Mouse (Mus musculus) kidney, adult 11 months (tissue): ENCODE measurements around the gene Ttc28.
A peak's percentile ranks its signal among the peaks of the same experiment; 100 is the strongest.

Experiments used
- DNase-seq: peaks from one replicate; pipeline ENCODE4 v3.0.0; 2022

The Ttc28 gene

DNA sequence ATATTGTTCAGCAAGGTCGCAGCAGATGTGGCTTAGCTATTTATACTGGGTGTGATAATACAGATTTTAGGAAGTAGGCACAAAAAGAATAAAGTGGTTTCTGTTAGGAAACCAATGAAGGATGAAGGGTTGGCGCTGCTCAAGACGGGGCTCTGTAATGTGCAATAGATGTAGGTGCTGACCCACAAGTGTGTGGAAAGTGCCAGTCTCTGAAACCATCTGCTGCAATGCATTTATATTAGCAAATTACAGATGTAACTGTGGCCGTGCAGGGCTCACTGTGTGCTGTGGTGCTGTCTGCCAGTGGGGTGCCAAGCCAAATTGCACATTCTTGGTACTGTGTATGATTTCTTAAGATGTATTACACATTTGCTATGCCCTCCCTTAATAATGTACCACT, 81.3 kb downstream of the Ttc28 start:
- no peak for DNase-seq

DNA sequence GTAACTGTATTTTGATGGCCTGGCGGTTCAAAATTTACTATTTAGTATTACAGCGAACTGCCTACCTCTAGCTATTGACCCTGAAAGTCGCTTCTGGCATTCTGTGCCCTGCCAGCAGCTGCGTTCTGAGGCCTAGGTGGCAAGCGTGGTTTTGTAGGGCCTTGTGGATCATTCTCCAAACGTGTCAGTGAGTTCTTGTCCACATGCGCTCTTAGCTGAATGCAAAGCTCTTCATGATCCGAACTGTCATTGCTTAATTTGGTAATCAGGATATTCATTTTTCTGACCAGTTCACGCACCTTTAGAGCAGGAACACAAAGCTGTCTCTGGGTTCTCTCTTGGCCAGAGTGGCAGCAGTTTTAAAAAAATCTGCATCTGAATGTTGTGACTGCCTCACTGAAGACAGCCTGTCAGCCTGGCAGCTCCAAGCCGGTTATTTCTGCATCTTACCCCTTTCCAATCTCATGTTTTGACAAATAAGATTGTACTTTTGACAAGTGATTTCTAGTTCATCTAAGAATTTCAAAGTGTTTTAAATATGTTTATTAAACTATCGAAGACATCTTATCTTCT, 88.0 kb downstream of the Ttc28 start:
- DNase-seq = no peak

DNA sequence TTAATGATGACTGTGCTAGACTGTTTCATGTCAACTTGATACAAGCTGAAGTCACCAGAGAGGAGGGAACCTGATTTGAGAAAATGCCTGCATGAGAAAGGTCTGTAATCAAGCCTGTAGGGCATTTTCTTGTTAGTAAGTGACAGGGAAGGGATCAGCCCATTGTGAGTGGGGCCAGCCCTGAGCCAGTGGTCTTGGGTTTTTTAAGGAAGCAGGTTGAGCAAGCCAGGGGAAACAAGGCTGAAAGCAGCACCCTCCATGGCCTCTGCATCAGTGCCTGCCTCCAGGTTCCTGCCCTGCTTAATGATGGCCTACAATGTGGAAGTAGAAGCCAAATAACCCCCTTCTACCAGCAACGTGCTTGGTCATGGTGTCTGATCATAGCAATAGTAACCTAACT, 89.0 kb downstream of the Ttc28 start:
- DNase-seq = no peak

DNA sequence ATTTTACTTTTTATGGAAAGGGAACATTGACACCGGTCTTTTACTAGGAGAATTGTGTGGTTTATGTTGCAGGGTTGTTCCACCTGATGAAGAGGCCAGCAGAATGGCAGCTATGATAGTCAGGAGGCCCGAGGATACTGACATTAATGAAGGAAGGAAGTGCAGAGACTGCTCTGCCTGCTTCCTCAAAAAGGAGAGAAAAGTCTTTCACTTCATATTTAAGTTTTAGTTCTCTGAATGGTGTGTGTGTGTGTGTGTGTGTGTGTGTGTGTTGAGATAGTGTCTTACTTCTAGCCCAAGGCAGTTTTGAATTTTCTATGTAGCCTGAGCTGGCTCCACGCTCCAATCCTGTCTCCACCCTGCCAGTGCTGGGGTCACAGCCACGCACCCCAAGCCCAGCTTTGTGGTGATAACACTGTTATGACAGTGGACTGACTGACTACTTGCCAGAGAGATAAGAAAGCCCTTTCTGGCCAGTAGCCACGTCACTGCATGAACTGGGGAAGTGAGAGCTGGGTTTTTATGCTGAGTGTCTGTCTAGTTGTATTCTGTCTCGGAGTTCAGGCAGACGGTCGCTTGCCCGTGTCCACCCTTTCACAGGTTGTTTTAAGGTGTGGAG, 90.7 kb downstream of the Ttc28 start:
- peak; percentile 23 for DNase-seq

DNA sequence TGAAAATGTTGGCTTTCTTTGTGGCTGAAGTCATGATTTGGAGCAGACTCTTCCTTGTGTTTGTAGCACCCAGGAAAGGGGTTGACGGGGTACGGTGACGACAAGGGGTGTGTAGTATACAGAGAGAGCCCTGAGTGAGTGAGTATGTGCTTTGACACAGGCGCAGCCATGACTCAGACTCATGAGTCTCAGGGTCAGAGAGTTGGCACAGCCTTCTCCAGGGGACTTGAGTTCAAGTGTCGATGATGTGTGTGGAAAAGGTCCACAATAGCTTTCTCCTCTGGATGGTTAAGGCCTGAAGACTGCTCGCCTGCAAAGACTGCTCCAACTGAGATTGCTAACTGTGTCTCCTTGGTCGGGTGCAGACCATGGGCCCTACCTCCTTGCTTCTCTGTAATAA, 97.1 kb downstream of the Ttc28 start:
- no peak for DNase-seq

GRCm38 (mm10) chr5:110977796-110978195, 98.2 kb downstream of the Ttc28 start:
- no peak for DNase-seq

DNA sequence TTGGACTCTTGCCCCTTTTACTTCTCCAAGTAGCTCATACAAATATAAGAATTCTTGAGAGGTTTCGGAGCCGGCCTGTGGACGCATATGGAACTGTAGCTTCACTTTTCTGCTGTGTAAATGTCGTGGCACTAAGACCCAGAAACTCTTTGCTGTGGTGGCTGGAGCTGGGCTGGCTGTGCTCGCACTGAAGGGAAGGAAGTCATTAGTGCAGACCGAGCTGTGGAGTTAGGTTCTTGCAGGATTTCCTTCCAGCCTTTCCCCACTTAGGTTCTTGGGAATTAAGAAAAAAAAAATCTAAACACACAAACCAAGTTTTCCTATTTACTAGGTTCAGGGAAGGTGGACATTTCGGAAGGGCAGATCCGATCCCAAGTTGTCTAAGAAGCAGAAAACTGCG, 98.9 kb downstream of the Ttc28 start:
- peak; percentile 71 for DNase-seq

- peak; percentile 21 for DNase-seq
These were observed 99.6 kb downstream of the Ttc28 start for GRCm38 (mm10) chr5:110979011-110979860.

DNA sequence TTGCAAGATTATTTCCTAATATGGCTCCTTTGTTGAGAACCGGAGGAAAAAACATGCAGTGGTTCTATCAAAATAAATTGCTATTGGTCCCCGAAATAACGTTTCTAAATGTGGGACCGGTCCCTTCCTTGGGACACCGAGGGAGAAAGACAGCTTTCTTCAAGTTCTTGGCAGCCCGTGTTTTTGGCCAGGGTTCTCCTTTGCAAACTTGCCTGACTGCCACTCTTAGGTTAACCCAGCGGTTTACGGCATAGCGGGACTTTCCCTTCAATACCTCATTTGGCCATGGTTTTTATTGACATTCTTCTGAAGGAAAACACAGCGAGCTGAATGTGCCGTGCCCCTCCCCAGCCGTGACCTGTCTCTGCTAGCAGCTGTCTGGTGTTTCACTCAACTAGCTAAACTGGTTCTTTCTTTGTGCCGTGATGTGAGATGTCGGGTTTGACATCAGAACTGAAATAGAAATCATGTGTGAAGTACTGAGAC, 100.3 kb downstream of the Ttc28 start:
- DNase-seq = peak; percentile 35

DNA sequence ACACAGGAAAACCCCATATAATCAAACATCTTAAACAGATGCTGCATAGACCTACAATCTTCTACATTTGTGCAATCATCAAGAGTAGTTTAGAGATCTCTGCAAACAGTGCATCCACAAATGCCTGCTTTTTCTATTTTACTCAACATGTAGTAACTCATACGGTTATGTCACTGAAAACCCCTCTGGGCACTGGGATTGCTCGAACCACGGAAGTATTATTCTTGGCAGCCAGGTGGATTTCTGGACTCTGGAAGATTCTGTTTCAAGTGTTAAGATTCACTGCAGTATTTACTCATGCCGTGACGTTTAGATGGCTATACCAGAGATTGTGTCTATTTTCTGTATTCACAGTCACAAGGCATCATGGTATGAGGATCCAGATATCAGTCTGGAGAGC, 101.0 kb downstream of the Ttc28 start:
- DNase-seq = no peak

DNA sequence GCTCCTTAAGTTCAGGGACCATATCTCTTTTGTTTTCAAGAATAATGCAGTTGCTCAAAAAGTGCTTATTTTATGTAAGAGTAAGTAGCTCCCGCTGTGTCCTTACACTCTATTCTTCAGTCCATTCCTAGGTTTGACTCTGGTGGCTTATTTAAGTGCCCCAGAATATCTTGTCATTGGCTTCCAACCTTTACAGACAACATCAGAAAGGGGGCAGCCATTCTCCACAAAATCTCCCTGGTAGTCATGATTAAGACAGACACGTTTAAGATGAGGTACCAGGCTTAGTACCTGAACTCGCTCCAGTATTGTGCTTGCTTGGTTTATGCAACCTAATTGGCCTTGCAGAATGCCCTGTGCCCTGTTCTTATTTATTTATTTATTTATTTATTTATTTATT, 102.8 kb downstream of the Ttc28 start:
- DNase-seq = no peak

DNA sequence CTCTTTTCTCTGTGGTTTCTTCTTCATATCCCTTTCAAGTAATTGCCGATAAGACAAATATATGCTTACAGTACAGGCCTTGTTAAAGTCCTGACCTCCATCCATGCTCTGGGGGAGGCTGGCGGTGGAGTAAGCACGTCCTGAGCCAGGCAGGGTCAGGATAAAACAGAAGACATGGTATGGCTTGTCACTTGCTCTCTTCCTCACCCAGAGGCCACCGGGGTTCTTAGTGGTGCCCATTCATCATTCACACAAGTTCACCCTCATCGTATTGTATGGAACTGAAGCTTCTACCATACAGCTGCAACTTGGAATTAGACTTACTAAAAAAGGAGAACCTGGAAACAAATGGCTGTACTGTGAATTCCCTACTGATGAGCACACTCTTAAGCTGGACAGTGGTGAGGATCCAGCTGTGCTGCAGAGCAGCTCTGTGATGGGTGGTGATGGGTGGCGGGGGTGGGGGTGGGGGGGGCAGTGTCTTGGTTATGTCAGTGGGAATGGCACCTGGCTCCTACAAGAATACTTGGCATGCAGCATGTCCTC, 104.6 kb downstream of the Ttc28 start:
- no peak for DNase-seq

DNA sequence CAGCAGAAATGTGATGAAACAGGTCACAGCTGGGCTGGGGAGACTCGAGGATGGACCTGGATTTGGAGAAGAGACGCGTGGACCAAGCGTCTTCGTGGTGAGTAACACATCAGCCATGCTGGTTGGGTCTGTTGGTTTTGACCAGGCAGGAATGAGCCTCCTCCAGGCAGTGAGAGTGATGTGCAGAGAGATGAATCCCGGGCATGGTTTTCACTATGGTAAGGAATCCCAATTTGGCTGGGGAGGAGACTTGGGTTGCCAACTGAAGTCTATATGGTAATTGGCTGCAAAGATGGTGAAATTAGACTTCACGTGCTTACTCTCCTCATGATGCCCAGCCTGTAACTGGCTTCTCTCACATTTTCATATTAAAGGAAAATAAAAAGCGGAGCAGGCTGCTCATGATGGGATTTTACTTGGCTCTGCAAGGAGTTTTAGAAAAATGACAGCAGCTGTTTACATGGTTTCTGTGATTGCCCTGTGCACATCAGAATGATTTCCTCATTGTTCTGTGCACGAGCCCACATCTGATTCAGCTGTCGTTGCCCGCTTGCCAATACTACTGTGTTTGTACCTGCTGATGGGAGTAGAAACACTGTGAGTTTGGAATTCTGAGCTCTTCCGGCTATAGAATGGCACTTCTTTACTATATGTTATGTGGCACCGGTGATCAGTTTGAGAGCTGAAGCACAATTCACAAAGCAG, 117.4 kb downstream of the Ttc28 start:
- no peak for DNase-seq

DNA sequence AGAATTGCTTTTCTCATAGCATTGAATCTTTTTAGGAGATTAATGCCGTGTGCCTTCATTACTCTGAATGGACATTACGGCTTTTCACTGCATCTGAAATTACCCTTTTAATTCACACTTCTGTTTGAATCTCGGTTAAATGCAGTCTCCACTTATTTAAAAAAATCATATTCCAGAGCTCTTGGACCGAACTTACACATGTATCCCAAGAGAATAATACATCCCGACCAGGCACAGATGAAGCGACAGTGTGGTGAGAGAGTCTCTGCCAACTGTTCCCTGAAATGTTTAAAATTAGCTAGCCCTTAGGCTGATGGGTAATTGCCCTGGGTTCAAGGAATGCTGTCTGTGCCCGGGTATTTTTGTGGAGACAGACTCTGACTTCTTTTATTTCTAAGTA, 118.1 kb downstream of the Ttc28 start:
- DNase-seq = no peak

DNA sequence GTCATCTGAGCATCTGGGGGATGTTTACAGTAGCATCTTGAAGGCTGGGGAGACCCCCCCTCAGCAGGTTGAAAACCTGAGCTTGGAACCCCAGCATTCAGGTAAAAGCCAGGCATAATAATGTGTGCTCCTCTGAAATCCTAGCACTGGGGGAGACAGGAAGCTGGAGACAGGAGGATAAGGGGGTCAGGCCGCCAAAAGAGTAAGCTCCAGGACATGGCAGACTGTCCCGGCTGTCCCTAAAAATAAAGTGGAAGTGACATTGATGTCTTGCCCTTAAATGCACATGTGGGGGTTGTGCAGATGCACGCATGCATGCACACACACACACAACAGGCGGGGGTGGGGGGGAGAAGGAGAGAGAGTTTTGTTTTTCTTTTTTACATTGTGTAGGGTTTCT, 118.7 kb downstream of the Ttc28 start:
- no peak for DNase-seq

DNA sequence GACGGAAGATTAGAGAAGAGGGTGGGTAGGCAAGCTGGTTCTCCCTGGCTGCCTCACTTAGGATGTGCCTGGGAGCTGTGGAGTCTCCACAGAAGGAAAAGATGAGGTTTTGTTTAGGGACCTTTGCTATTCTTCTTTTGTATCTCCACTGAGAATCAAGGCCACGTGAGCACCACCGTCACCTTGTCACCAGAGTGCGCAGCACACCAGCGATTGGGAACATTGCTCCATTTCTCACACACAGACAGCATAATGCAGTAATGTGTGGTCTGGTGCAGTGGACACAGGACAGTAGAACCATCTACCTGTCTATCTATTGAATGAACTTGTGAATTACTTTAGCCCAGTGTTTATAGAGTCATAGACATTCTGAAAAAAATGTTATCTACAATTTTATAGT, 121.3 kb downstream of the Ttc28 start:
- no peak for DNase-seq

- DNase-seq = no peak
These were observed 123.6 kb downstream of the Ttc28 start for GRCm38 (mm10) chr5:111003220-111003619.

GRCm38 (mm10) chr5:111003750-111004149, 124.1 kb downstream of the Ttc28 start:
- no peak for DNase-seq

- DNase-seq = no peak
These were observed 126.9 kb downstream of the Ttc28 start for GRCm38 (mm10) chr5:111006272-111007135.

DNA sequence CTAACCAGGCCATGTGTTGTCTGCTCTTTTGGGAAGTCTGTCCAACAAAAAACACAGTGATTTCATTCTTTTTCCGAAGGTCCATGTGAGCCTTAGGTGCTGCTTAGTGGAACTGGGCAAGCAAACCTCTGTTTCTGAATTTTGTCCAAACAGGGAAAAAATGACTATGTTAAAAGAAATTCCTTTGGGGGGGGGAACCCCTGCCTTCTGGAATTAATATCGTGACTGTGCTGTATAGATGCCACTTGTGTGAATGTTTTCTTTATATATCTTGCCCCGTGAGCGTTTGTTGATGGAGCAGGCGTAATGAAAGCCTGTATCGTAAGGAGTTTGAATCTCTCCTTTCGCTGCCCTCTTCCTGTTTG, 127.5 kb downstream of the Ttc28 start:
- no peak for DNase-seq

DNA sequence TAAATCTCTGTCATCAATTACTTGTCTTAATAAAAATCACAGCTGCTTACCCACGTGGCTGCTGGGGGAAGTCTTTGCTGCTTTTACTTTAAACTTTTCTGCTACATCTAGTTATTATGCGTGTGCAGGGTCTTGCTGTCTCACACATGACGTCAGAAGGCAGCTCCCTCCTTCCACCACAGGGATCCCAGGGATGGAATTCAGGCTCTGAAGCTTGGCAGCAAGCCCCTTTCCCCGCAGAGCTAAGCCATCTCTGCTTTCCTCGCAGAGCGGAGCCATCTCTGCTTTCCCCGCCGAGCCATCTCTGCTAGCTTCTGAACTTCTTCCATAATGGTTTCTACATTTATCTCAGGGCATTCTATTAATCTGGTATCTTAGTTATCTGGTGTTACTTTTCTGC, 128.3 kb downstream of the Ttc28 start:
- no peak for DNase-seq

DNA sequence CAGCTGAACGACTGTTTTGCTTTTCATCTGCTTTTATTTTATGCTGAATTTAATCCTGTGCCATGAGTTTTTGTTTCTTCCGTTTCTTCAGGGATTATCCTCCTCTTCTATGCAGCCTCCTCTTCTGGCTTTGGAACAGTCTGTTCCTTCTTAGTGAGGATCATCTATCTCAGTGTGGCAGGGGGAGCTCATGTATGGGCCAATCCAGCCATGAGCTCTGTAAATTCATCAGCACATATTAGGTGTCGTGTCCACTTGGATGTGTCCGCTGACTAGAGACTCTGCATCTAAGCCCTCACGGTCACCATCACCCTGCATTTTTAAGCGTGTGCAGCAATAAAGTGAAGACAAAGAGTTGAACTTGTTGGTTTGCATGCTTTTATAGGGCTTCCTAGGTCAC, 128.8 kb downstream of the Ttc28 start:
- DNase-seq = no peak
